Mouse (Mus musculus) inflammation-experienced regulatory T-cells, adult 6 months (primary cell): ENCODE results near the gene Wdr18. TPM values are rescaled to one million over a fixed set of nuclear protein-coding genes. Genes with fewer than 3 reads are reported as not detected.
A peak's percentile ranks its signal among the peaks of the same experiment; 100 is the strongest.

Source experiments
- ATAC-seq: one replicate; pipeline ENCODE4 v1.8.0; 2017
- polyA plus RNA-seq, 3 experiments: library from polyadenylated mRNA; unstranded; fragments of 100-300 nt; shearing (Covaris generic); gene quantifications; one replicate each; pipeline ENCODE4 v1.2.1; 2017

Gene Wdr18
- polyA plus RNA-seq, 3 experiments from 2014 or later, result 66.6 to 85.2 (median 74.2) TPM

- no peak for ATAC-seq
These were observed 19.6 kb downstream of the Wdr18 start for GRCm38 (mm10) chr10:79979401-79980155.

GRCm38 (mm10) chr10:79983205-79983604, 23.3 kb downstream of the Wdr18 start:
- no peak for ATAC-seq

GRCm38 (mm10) chr10:79983670-79984069, 23.7 kb downstream of the Wdr18 start:
- no peak for ATAC-seq

- ATAC-seq, result peak; percentile 67
These were observed 24.4 kb downstream of the Wdr18 start, which contains the start of gene Tmem259 for GRCm38 (mm10) chr10:79984195-79984816. Gene Tmem259 (minus strand): TSS chr10:79984330.

- ATAC-seq, result peak; percentile 79
These were observed 24.9 kb downstream of the Wdr18 start for GRCm38 (mm10) chr10:79984871-79985270.

GRCm38 (mm10) chr10:79985334-79986231, 25.6 kb downstream of the Wdr18 start:
- peak; percentile 23 for ATAC-seq

- ATAC-seq, result no peak
These were observed 26.4 kb downstream of the Wdr18 start for GRCm38 (mm10) chr10:79986232-79986878.

GRCm38 (mm10) chr10:79986963-79987362, 27.0 kb downstream of the Wdr18 start:
- peak; percentile 5 for ATAC-seq

GRCm38 (mm10) chr10:79987771-79988505, 28.0 kb downstream of the Wdr18 start:
- ATAC-seq, result no peak

GRCm38 (mm10) chr10:79988506-79989271, 28.7 kb downstream of the Wdr18 start, which contains the start of gene Cnn2:
Gene Cnn2 (plus strand): TSS chr10:79988584.
- no peak for ATAC-seq

- ATAC-seq, result no peak
These were observed 29.4 kb downstream of the Wdr18 start for GRCm38 (mm10) chr10:79989272-79989786.

GRCm38 (mm10) chr10:79989870-79990269, 29.9 kb downstream of the Wdr18 start:
- ATAC-seq, result no peak

- ATAC-seq, result no peak
These were observed 31.1 kb downstream of the Wdr18 start for GRCm38 (mm10) chr10:79991099-79991498.

- ATAC-seq, result no peak
These were observed 31.6 kb downstream of the Wdr18 start for GRCm38 (mm10) chr10:79991548-79991947.

- ATAC-seq, result no peak
These were observed 34.6 kb downstream of the Wdr18 start for GRCm38 (mm10) chr10:79994397-79995115.

- no peak for ATAC-seq
These were observed 35.7 kb downstream of the Wdr18 start for GRCm38 (mm10) chr10:79995636-79996035.

GRCm38 (mm10) chr10:79996272-79997033, 36.5 kb downstream of the Wdr18 start, which contains the start of gene Abca7:
Gene Abca7 (plus strand): TSS chr10:79996494.
- ATAC-seq, result peak; percentile 95

GRCm38 (mm10) chr10:79997034-79997760, 37.2 kb downstream of the Wdr18 start:
- ATAC-seq, result no peak
